Mouse (Mus musculus) G1E (cell line): ENCODE measurements around the gene Fhdc1.

Experiments
- CTCF ChIP-seq: IDR thresholded peaks from 2 replicates; pipeline ENCODE4 v1.5.1; 2012; ENCODE audit warnings: low read depth, low read length, inconsistent platforms, mixed read lengths
- GATA1 ChIP-seq: IDR thresholded peaks from 2 replicates; pipeline ENCODE4 v1.6.1; 2012; ENCODE audit warnings: borderline replicate concordance, low read length, inconsistent platforms, mixed read lengths
- GATA2 ChIP-seq: IDR thresholded peaks from 2 replicates; pipeline ENCODE4 v1.6.1; 2012; ENCODE audit warnings: low read depth, low read length, inconsistent platforms, borderline replicate concordance
- TAL1 ChIP-seq: conservative IDR thresholded peaks from 2 replicates; pipeline ENCODE4 v1.6.1; 2012; ENCODE audit warnings: low read depth, low read length, inconsistent platforms, mixed read lengths

GRCm38 (mm10) chr3:84474981-84475775 lies 5.1 kb downstream of the Fhdc1 start:
- TF ChIP-seq CTCF, result no peak
- no peak for TF ChIP-seq GATA1
- TF ChIP-seq TAL1, result no peak
- no peak for TF ChIP-seq GATA2
